Mouse (Mus musculus): ENCODE measurements at regions not wholly inside any gene's neighbourhood (a gene's known extent, or its start where the extent isn't known, plus 50 kb on each side); places are given as distances from the start of the nearest gene placed in this dataset.

DNA sequence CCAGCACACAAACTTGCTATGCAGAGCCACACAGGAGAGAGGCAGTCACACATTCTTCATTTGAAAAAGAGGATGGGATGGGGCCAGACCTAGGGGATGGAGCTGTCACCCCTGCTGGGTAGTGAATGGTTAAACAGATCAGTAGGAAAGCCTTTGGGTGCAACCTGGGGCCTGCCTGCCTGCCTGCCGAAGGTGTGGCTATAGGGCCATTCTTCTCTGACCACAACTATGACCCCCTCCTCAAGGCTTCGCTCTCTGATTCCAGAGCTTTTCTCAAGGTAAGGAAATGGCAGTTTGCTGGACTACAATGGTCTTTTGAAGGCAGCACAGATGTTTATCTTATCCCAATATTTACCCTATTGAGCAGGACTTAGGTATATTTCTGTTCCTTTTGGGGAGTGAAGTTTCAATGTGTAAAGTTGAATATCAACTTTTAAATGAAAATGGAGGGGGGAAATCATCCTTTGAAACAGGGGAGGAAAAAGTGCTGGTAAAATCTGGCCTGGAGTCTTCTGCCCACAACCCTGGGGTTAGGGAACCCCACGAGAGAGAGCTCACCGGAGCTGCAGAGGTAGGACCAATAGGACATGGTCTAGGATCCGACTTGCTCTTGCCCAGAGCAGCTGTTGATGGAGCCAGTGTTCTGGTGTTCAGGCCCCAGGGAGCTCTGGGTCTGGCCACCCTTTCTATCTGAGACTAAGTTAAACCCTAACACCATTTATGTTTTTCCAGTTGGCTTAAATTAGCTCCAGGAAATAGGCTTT lies 62.2 kb upstream of the Cxcr4 start:
- H3K9ac ChIP-seq: no peak overlapping the region
- no peak for DNase-seq
- no peak overlapping the region for H3K4me2 ChIP-seq (ENCODE audit: low read depth)
- no peak for TF ChIP-seq CTCF (IDR thresholded peaks at IDR 0.05; ENCODE audit: low read depth)
- no peaks in the 10 kb centered on the region for H3K4me1 ChIP-seq (ENCODE audit: insufficient read depth)
- H3K4me3 ChIP-seq (ENCODE audit: low read depth, low read length): no peak overlapping the region
- 74% methylated on average over 5 of the region's 5 CpGs for WGBS
- H3K36me3 ChIP-seq (ENCODE audit: insufficient read depth): no peaks in the 10 kb centered on the region
- ATAC-seq: no peak
- no peak overlapping the region for H3K27ac ChIP-seq (ENCODE audit: low read depth, low read length)
- no peaks in the 10 kb centered on the region for H3K9me3 ChIP-seq (ENCODE audit: low read length)
- H3K27me3 ChIP-seq (ENCODE audit: insufficient read depth, low read length): no peaks in the 10 kb centered on the region

DNA sequence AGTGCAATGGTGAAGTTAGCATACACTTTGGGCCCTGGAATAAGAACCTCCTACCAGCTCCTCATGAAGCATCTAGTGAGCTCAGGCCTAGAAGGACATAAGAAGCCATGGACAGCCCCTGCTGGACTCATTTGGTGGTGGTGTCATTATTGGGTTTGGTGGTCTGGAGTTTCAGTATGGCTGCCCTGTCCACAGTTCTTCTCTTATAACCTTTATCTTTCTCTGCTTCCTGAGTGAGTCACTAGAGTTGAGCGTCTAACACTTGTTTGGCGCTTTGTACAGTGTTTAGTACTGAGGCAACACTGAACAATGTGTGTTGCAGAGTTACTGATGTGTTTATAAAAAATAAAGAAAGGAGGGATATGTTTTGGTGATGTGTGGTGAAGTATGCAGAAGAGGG lies 58.5 kb upstream of the Cxcr4 start:
- Histone ChIP-seq H3K36me3 (ENCODE audit: insufficient read depth) (no peaks in the 10 kb centered on the region), H3K9me3 (ENCODE audit: low read length) (no peaks in the 10 kb centered on the region), H3K4me3 (ENCODE audit: low read depth, low read length) (no peak overlapping the region), H3K4me2 (ENCODE audit: low read depth) (no peak overlapping the region), H3K27me3 (ENCODE audit: insufficient read depth, low read length) (no peaks in the 10 kb centered on the region), H3K27ac (ENCODE audit: low read depth, low read length) (no peak overlapping the region), H3K9ac (no peak overlapping the region), H3K4me1 (ENCODE audit: insufficient read depth) (no peaks in the 10 kb centered on the region)
- WGBS: 88% methylated on average over 2 of the region's 2 CpGs
- DNase-seq (no peak), ATAC-seq (no peak)
- TF ChIP-seq CTCF (IDR thresholded peaks at IDR 0.05; ENCODE audit: low read depth): no peak

DNA sequence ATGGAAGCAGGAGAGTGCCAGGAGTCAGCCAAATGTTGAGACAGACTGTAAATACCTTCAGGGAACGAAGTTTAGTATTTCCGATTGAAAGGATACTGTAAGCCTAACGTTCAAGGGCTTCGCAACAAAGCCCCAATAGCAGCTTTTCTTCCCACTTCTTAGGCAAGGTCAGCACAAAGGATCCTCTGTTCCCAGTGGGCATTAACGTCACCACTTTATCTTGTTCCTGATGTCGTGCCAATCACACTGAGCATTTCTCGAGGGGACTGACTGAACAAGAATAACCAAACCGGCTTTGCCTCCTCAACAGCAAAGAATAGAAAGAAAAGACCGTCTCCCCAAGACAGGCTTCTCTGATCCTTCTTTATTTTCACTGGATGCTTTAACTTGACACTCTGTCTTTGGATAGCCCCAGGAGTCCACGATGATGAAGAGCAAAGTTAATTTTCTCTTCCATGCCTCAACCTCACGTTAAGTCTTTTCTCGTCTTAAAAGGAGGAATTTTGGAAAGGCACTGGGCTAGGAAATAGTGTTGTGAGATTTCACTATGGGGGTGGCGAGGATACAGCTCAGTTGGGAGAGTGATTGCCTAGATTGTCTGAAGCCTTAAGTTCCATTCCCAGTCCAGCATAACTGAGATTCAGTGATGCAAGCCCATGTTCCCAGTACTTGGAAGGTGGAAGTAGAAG lies 57.5 kb upstream of the Cxcr4 start:
- no peak overlapping the region for H3K27ac ChIP-seq (ENCODE audit: low read depth, low read length)
- no peaks in the 10 kb centered on the region for H3K36me3 ChIP-seq (ENCODE audit: insufficient read depth)
- no peak for TF ChIP-seq CTCF (IDR thresholded peaks at IDR 0.05; ENCODE audit: low read depth)
- no peak overlapping the region for H3K4me3 ChIP-seq (ENCODE audit: low read depth, low read length)
- ATAC-seq: peak; percentile 69
- H3K9ac ChIP-seq: no peak overlapping the region
- 11% methylated on average over 13 of the region's 13 CpGs for WGBS
- no peaks in the 10 kb centered on the region for H3K4me1 ChIP-seq (ENCODE audit: insufficient read depth)
- no peaks in the 10 kb centered on the region for H3K27me3 ChIP-seq (ENCODE audit: insufficient read depth, low read length)
- no peak overlapping the region for H3K4me2 ChIP-seq (ENCODE audit: low read depth)
- DNase-seq: peak; percentile 47
- no peaks in the 10 kb centered on the region for H3K9me3 ChIP-seq (ENCODE audit: low read length)

DNA sequence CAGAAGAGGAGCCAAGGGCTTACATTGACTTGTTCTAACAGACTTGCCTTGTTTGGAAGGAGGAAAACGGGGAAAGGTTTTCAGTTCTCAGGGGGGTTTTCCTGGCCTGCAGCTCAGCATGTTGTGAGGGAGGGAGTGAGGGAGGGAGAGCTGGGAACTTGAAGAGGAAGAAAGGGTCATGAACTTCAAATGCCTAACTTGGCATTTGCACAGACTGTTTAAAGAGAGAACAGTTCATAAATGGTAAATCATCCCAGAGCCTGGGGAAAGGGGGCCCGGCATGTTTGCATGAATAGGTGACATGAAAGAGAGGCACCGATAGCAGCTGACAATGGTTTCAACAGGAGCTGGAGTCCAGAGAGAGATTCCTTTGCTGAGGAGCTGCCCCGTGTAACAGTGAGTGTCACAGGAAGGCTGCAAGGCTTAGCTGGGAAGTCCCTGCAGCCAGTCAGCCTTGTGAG lies 51.3 kb upstream of the Cxcr4 start:
- no peak for ATAC-seq

DNA sequence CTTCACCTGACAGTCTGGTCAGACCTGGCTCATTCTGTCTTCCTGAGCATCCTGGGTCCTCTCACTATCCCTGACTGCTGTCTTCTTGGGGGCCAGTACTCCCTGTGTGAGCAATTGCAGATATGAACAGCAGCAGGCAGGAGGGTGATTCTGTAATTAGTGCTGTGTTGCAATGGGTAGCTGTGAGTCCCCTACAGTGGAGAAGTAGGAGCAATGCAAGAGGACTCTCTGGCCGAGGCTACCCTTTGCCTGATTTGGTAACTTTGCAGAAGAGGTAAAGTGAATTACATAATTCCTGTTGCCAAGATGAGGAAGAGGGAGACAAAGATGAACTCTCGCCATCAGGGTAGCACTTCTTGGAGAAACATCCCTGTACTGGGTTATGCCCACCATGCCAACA lies 50.1 kb upstream of the Cxcr4 start:
- ATAC-seq (no peak), DNase-seq (no peak)
- Histone ChIP-seq H3K4me3 (ENCODE audit: low read depth, low read length) (no peak overlapping the region), H3K9ac (no peak overlapping the region), H3K4me2 (ENCODE audit: low read depth) (no peak overlapping the region), H3K9me3 (ENCODE audit: low read length) (no peaks in the 10 kb centered on the region), H3K4me1 (ENCODE audit: insufficient read depth) (no peaks in the 10 kb centered on the region), H3K27ac (ENCODE audit: low read depth, low read length) (no peak overlapping the region), H3K27me3 (ENCODE audit: insufficient read depth, low read length) (no peaks in the 10 kb centered on the region), H3K36me3 (ENCODE audit: insufficient read depth) (no peaks in the 10 kb centered on the region)
- no peak for TF ChIP-seq CTCF (IDR thresholded peaks at IDR 0.05; ENCODE audit: low read depth)
- 83% methylated on average over 2 of the region's 2 CpGs for WGBS

More for the DNA sequence above, 51.3 kb upstream of the Cxcr4 start:
- 12% methylated on average over 4 of the region's 4 CpGs for WGBS
- no peak for DNase-seq
- H3K9ac ChIP-seq: no peak overlapping the region
- no peaks in the 10 kb centered on the region for H3K27me3 ChIP-seq (ENCODE audit: insufficient read depth, low read length)
- no peak for TF ChIP-seq CTCF (IDR thresholded peaks at IDR 0.05; ENCODE audit: low read depth)
- H3K27ac ChIP-seq (ENCODE audit: low read depth, low read length): no peak overlapping the region
- H3K4me3 ChIP-seq (ENCODE audit: low read depth, low read length): no peak overlapping the region
- H3K4me2 ChIP-seq (ENCODE audit: low read depth): no peak overlapping the region
- H3K4me1 ChIP-seq (ENCODE audit: insufficient read depth): no peaks in the 10 kb centered on the region
- no peaks in the 10 kb centered on the region for H3K9me3 ChIP-seq (ENCODE audit: low read length)
- no peaks in the 10 kb centered on the region for H3K36me3 ChIP-seq (ENCODE audit: insufficient read depth)
